In genomic region chr6:67023729-67024128, GRCm38 (mm10) we compare ENCODE assay signal across 24 mouse cellular contexts. TPM values are rescaled to one million over a fixed set of nuclear protein-coding genes. Genes with fewer than 3 reads are reported as not detected.
DNase-seq lines count a peak whose midpoint lies in the region; ATAC-seq and TF ChIP-seq lines count a peak whose summit lies in the region.
"Had no signal": no experiment of that assay in that cellular context is flagged by ENCODE, and none has a peak within 500 bp of the region (broad histone marks: within the 10 kb centered on the region; RNA-seq: fewer than 3 reads in every experiment).

No protein-coding gene starts in this region.

- H3K9ac ChIP-seq in kidney, postnatal 0 days (ENCODE audit: low read depth, low read length): no peak overlapping the region
- H3K9ac ChIP-seq in neural tube, embryonic 12.5 days: no peak overlapping the region
- no peak overlapping the region for H3K9ac ChIP-seq in neural tube, embryonic 15.5 days (replicated peaks)
- H3K9ac ChIP-seq: embryonic facial prominence, embryonic 12.5 days; embryonic facial prominence, embryonic 15.5 days; forebrain, postnatal 0 days; heart, embryonic 12.5 days; heart, embryonic 15.5 days; hindbrain, embryonic 14.5 days had no signal

- H3K36me3 ChIP-seq in kidney, postnatal 0 days (ENCODE audit: insufficient read depth, low read length): 0 out of 2 replicates have a peak, but pooled peaks cover 3% of the 10 kb centered on the region
- no peaks in the 10 kb centered on the region for H3K36me3 ChIP-seq in neural tube, embryonic 12.5 days
- no peaks in the 10 kb centered on the region for H3K36me3 ChIP-seq in neural tube, embryonic 15.5 days
- H3K36me3 ChIP-seq in heart, embryonic 10.5 days: no peaks in the 10 kb centered on the region
- H3K36me3 ChIP-seq: embryonic facial prominence, embryonic 12.5 days; embryonic facial prominence, embryonic 15.5 days; heart, embryonic 12.5 days; heart, embryonic 15.5 days had no signal

- no peak for DNase-seq in kidney, postnatal 0 days (ENCODE audit: low spot score)
- DNase-seq in kidney, adult 11 months: no peak
- no peak for DNase-seq in neural tube, embryonic 10.5 days (ENCODE audit: extremely low spot score, low spot score)
- no peak for DNase-seq in heart, embryonic 10.5 days (ENCODE audit: low spot score)
- DNase-seq: adrenal gland, adult 2 months; adrenal gland, postnatal 14 days; cerebellum, adult 11 months; cerebellum, adult 2 months; cerebellum, adult 9-11 months; cerebellum, postnatal 25 days; forebrain, postnatal 0 days; gastrocnemius, adult 2 months; gastrocnemius, postnatal 14 days; heart, postnatal 10 days; heart, postnatal 36 days had no signal

- no peak for TF ChIP-seq CTCF in kidney, postnatal 0 days (IDR thresholded peaks at IDR 0.05; ENCODE audit: low read depth)

- ATAC-seq in kidney, postnatal 0 days (replicated peaks; ENCODE audit: low FRiP score, low read depth): 0 out of 2 replicates have a peak, but pooled peaks have one; percentile 43
- peak; percentile 55; the same call in 1 of the 2 replicates for ATAC-seq in neural tube, embryonic 12.5 days (ENCODE audit: low FRiP score, low read depth)
- ATAC-seq in neural tube, embryonic 15.5 days (ENCODE audit: low FRiP score): 0 out of 2 replicates have a peak, but pooled peaks have one; percentile 22
- ATAC-seq: CD4-positive, CD25-positive, alpha-beta regulatory T cell, adult 4 months; forebrain, embryonic 14.5 days; forebrain, postnatal 0 days had no signal

- no peak overlapping the region for H3K4me3 ChIP-seq in kidney, postnatal 0 days (replicated peaks; ENCODE audit: low read depth, low read length)
- no peak overlapping the region for H3K4me3 ChIP-seq in neural tube, embryonic 12.5 days
- no peak overlapping the region for H3K4me3 ChIP-seq in neural tube, embryonic 15.5 days (replicated peaks)
- H3K4me3 ChIP-seq in heart, embryonic 10.5 days: no peak overlapping the region
- H3K4me3 ChIP-seq: embryonic facial prominence, embryonic 12.5 days; embryonic facial prominence, embryonic 15.5 days; gastrocnemius, adult 2 months; heart, embryonic 12.5 days; heart, embryonic 15.5 days had no signal

- 72% methylated on average over 4 of the region's 4 CpGs for WGBS in kidney, postnatal 0 days
- 65% methylated on average over 4 of the region's 4 CpGs for WGBS in neural tube, embryonic 12.5 days
- 52% methylated on average over 4 of the region's 4 CpGs for whole genome bisulfite sequencing in neural tube, embryonic 15.5 days
- 78% methylated on average over 4 of the region's 4 CpGs for WGBS in heart, embryonic 10.5 days

- H3K27me3 ChIP-seq in kidney, postnatal 0 days (ENCODE audit: insufficient read depth, low read length): no peaks in the 10 kb centered on the region
- no peaks in the 10 kb centered on the region for H3K27me3 ChIP-seq in neural tube, embryonic 12.5 days (replicated peaks)
- H3K27me3 ChIP-seq in neural tube, embryonic 15.5 days (replicated peaks): no peaks in the 10 kb centered on the region
- no peaks in the 10 kb centered on the region for H3K27me3 ChIP-seq in heart, embryonic 10.5 days (ENCODE audit: insufficient read depth, poor library complexity, severe bottlenecking)
- H3K27me3 ChIP-seq: embryonic facial prominence, embryonic 12.5 days; embryonic facial prominence, embryonic 15.5 days; heart, embryonic 12.5 days; heart, embryonic 15.5 days had no signal

- H3K4me1 ChIP-seq in kidney, postnatal 0 days (replicated peaks; ENCODE audit: insufficient read depth, low read length): no peaks in the 10 kb centered on the region
- no peaks in the 10 kb centered on the region for H3K4me1 ChIP-seq in neural tube, embryonic 12.5 days
- no peaks in the 10 kb centered on the region; the same call in 1 of the 2 replicates for H3K4me1 ChIP-seq in neural tube, embryonic 15.5 days
- peaks cover 6% of the 10 kb centered on the region; the same call in 1 of the 2 replicates for H3K4me1 ChIP-seq in heart, embryonic 10.5 days
- H3K4me1 ChIP-seq: embryonic facial prominence, embryonic 12.5 days; embryonic facial prominence, embryonic 15.5 days; heart, embryonic 12.5 days; heart, embryonic 15.5 days had no signal

- no peaks in the 10 kb centered on the region for H3K9me3 ChIP-seq in kidney, postnatal 0 days (replicated peaks; ENCODE audit: low read length)
- H3K9me3 ChIP-seq in neural tube, embryonic 12.5 days: no peaks in the 10 kb centered on the region
- H3K9me3 ChIP-seq in neural tube, embryonic 15.5 days (replicated peaks): no peaks in the 10 kb centered on the region
- H3K9me3 ChIP-seq in heart, embryonic 10.5 days: no peaks in the 10 kb centered on the region
- H3K9me3 ChIP-seq: embryonic facial prominence, embryonic 12.5 days; embryonic facial prominence, embryonic 15.5 days; heart, embryonic 12.5 days; heart, embryonic 15.5 days had no signal

- H3K4me2 ChIP-seq in kidney, postnatal 0 days (ENCODE audit: low read length): no peak overlapping the region
- no peak overlapping the region for H3K4me2 ChIP-seq in neural tube, embryonic 12.5 days (replicated peaks)
- no peak overlapping the region for H3K4me2 ChIP-seq in neural tube, embryonic 15.5 days
- H3K4me2 ChIP-seq: embryonic facial prominence, embryonic 12.5 days; embryonic facial prominence, embryonic 15.5 days; heart, embryonic 12.5 days; heart, embryonic 15.5 days; hindbrain, embryonic 14.5 days had no signal

- no peak overlapping the region for H3K27ac ChIP-seq in kidney, postnatal 0 days
- no peak overlapping the region for H3K27ac ChIP-seq in neural tube, embryonic 12.5 days
- no peak overlapping the region for H3K27ac ChIP-seq in neural tube, embryonic 15.5 days (replicated peaks)
- H3K27ac ChIP-seq in heart, embryonic 10.5 days: no peak overlapping the region
- H3K27ac ChIP-seq: embryonic facial prominence, embryonic 12.5 days; embryonic facial prominence, embryonic 15.5 days; gastrocnemius, adult 2 months; heart, embryonic 15.5 days; hindbrain, embryonic 14.5 days had no signal

RNA-seq across cellular contexts. Expression of gene Gadd45a, which starts 13.5 kb away (rescaled TPM):
- 66.5 and 70.7 TPM in 2 replicates for polyA plus RNA-seq in kidney, postnatal 0 days (2015; fragmentation: Nextera tagmentation; extraction: Ambion mirVana)
- 35.3 and 35.6 TPM in 2 replicates for polyA plus RNA-seq in neural tube, embryonic 12.5 days (2016; fragmentation: Nextera tagmentation; extraction: Ambion mirVana)
- 15.8 and 23.4 TPM in 2 replicates for polyA plus RNA-seq in neural tube, embryonic 15.5 days (2015; fragmentation: Nextera tagmentation; extraction: Ambion mirVana)
- polyA plus RNA-seq in heart, embryonic 10.5 days (2016; fragmentation: Nextera tagmentation; extraction: Ambion mirVana): 9.0 and 10.9 TPM in 2 replicates
